Mouse (Mus musculus) embryonic fibroblast, embryonic 13.5 days (primary cell): ENCODE measurements at regions not wholly inside any gene's neighbourhood (a gene's known extent, or its start where the extent isn't known, plus 50 kb on each side); places are given as distances from the start of the nearest gene placed in this dataset.

Experiments used
- H3K27ac ChIP-seq: 2 replicates; pipeline ENCODE4 v1.5.1; 2012; ENCODE audit warnings: low read length, control low read depth, inconsistent platforms; ENCODE audit not compliant: insufficient read depth
- H3K4me1 ChIP-seq: 2 replicates; pipeline ENCODE4 v1.6.1; 2011; ENCODE audit warnings: low read length; ENCODE audit not compliant: control insufficient read depth, insufficient read depth
- H3K4me3 ChIP-seq: 2 replicates; pipeline ENCODE4 v1.5.1; 2011; ENCODE audit warnings: mild to moderate bottlenecking, control low read depth, low read length; ENCODE audit not compliant: insufficient read depth
- CTCF ChIP-seq: IDR thresholded peaks from 2 replicates; pipeline ENCODE4 v1.5.1; 2011; ENCODE audit warnings: mild to moderate bottlenecking, control low read depth, low read length, moderate library complexity, borderline replicate concordance; ENCODE audit not compliant: insufficient read depth
- POLR2A ChIP-seq: IDR thresholded peaks from 2 replicates; pipeline ENCODE4 v1.6.1; 2011; ENCODE audit warnings: low read depth, mild to moderate bottlenecking, control low read depth, low read length, moderate library complexity

DNA sequence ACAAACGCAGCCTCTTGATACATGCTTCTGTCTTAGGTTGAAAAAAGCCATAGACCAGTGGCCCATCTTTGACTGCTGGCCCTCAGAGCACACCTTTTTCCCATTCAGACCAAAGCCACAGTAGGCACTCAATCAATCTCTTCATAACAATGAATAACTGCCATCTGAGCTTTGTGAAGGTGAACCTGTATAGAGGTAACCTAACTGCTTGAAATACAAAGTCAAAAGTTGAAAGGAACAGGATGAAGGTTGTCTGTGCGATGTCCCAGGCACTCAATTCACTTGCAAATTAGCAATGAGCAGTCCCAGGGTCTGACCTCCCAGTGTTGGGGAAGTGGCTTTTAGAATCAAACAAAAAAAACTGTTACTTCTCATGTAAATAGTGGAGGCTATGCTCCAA lies 182.4 kb upstream of the Myo3a start:
- TF ChIP-seq POLR2A (no peak), CTCF (no peak)
- Histone ChIP-seq H3K4me3 (no peak overlapping the region), H3K27ac (no peak overlapping the region), H3K4me1 (no peaks in the 10 kb centered on the region)

DNA sequence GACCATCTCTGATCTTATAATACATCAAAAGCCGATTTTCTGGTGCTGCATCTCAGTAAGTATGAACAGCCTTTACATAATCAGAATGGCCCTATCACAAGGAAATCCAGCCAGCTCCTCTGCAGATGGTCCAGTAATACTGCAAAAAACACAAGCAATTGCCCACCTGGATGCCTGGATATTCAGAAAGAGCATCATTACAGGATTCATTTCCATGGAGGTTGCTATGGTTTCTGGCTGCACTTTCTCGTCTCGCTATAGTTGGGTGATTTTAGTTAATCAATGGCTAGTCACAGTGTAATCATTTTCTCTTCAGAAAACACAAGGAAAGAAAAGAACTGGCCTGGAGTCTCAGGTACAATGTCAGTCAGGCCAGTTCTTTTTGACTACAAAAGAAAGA lies 179.8 kb upstream of the Myo3a start:
- Histone ChIP-seq H3K27ac (no peak overlapping the region), H3K4me1 (no peaks in the 10 kb centered on the region), H3K4me3 (no peak overlapping the region)
- TF ChIP-seq POLR2A = no peak
- TF ChIP-seq CTCF = no peak

DNA sequence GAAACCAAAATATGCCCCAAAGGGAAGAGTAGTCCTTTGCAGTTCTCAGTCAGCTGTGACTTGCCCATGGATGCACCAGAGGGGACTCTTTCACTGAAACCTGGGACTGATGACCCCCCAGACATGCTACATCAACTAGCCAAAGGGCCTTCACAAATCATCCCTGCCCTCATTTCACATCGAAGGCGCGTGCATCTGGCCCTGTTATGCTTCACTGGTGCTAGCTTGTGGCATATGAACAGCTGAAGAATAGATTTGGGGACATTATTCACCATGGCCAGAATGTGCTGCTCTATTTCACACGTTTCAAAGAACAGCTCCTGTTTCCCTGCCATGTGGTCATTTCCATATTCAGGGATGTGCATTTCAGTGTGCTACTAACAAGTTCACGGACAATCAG lies 160.8 kb upstream of the Myo3a start:
- Histone ChIP-seq H3K27ac (no peak overlapping the region), H3K4me1 (no peaks in the 10 kb centered on the region), H3K4me3 (no peak overlapping the region)
- TF ChIP-seq CTCF = no peak
- TF ChIP-seq POLR2A = no peak

DNA sequence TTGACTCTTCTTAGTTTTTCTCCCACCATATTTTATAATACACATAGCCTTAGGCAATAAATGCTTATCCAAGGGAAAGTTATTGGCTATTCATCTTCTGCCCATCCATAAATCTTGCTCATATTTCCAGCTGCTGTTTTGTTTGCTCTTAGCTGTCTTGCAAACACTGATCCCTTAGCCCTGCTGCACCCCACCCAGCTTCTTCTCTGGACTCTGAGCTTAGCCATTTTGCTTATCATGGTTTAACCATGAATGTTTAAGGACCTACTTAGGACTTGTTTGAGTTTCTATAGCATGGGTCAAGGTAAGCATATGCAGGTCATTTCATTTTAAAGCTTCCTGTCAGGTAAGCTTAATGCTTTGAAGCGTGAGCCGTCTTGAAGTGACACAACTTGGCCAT lies 130.5 kb upstream of the Myo3a start:
- TF ChIP-seq CTCF = no peak
- no peak for TF ChIP-seq POLR2A
- Histone ChIP-seq H3K4me1 (no peaks in the 10 kb centered on the region), H3K4me3 (no peak overlapping the region), H3K27ac (no peak overlapping the region)

DNA sequence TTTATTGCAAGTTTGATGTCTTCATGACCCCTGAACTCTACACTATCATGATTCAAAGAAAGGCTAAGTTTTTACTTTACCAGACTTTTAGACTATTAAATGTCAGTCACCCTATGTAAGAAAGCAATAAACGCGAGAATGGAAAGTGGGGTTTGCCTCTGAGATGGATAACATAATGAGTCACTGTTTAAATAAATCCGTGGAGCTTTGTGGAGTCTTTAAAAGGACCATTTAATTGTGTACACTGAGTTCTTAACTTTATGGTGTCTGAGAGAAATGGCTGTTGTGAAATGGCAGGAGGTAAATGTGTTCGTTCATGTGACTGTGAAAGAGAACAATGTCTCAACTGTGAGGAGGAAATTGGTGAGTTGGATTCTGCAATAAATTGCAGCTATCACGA lies 122.2 kb upstream of the Myo3a start:
- TF ChIP-seq CTCF = no peak
- TF ChIP-seq POLR2A = no peak
- H3K4me1 ChIP-seq = no peaks in the 10 kb centered on the region
- no peak overlapping the region for H3K4me3 ChIP-seq
- no peak overlapping the region for H3K27ac ChIP-seq

DNA sequence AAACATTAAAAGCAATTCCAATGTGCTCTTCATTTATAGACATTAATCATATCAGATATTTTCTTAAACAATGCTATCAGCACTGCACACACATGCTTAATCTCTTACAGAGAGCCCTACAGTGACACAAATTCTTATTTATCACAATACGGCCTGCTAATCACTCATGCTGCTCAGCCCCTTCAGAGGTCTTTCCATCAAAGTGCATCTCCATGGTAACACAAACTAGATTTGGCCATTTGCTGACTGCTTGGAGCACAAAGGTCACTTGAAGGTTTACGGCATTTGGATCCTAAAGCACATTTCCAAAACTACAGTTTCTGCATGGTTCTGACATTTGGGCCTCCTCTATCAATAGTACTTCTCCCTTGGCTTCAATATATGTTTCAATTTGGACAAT lies 77.6 kb upstream of the Myo3a start:
- no peaks in the 10 kb centered on the region for H3K4me1 ChIP-seq
- no peak overlapping the region for H3K27ac ChIP-seq
- H3K4me3 ChIP-seq = no peak overlapping the region
- TF ChIP-seq CTCF (no peak), POLR2A (no peak)

DNA sequence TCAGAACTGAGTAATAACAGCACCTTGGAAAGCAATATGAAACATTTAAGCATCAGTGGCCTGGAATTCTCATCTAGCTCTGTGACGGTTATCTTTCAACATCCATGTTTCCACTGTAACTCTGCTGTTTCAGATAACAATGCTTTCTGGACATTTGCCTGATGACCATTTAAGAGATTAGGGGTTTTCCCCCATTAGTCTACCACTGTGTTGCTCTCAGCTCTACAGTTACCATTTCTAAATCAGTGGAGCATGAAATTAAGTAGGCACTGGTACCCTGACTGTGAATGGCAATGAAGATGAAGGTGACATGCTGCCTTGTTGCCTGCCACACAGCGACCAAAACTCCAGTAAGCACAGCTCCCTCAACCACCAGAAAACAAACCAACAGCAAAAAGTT lies 70.7 kb upstream of the Myo3a start:
- H3K4me1 ChIP-seq = no peaks in the 10 kb centered on the region
- no peak overlapping the region for H3K27ac ChIP-seq
- TF ChIP-seq CTCF (no peak), POLR2A (no peak)
- H3K4me3 ChIP-seq = no peak overlapping the region

DNA sequence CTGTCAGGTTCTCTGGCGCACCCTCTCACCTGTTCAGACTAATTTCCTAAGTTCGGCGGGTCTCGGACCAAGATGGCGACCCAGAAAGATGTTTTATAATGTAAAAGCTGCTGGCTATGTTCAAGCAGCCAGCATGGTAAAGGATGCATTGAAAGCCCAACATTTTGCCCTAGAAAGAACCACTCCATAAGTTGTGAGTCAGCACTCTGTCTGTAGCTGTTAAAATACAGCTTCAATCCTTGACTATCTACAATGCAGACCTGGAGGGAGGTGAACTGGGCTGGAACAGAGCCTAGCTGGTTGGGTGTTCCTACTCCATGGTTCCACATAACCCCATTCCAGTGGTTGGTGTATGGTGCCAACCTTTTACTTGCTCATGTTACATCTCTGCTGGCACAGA lies 61.9 kb upstream of the Myo3a start:
- no peaks in the 10 kb centered on the region for H3K4me1 ChIP-seq
- H3K4me3 ChIP-seq = no peak overlapping the region
- TF ChIP-seq POLR2A = no peak
- TF ChIP-seq CTCF = no peak
- H3K27ac ChIP-seq = no peak overlapping the region

DNA sequence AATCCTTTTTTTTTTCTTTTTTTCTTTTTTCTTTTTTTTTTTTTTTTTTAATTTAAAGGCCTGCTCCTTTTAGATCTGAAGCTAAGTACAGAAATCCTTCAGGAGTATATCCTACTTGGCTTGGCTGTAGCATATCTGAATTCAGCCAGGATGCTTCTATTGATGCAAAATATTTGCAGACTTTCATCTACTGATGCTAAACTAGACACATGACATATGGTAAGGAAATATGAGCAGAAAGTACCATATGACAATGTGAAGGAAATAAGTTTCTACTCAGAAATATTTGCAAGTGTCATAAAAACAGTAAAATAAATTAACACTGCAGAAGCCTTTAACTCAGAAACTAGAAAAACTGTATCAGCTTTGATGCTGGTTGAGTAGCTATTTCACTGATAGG lies 61.4 kb upstream of the Myo3a start:
- H3K4me1 ChIP-seq = no peaks in the 10 kb centered on the region
- H3K27ac ChIP-seq = no peak overlapping the region
- H3K4me3 ChIP-seq = no peak overlapping the region
- TF ChIP-seq POLR2A = no peak
- no peak for TF ChIP-seq CTCF
